Mouse (Mus musculus): ENCODE data around the gene Zbtb48. TPM values are rescaled to one million over a fixed set of nuclear protein-coding genes. Genes with fewer than 3 reads are reported as not detected.
"Not testable (repeated sequence)": the region's sequence is repeated elsewhere in the genome, so short reads cannot be mapped to it uniquely, and the experiment has no call there.

The Zbtb48 gene
- polyA plus RNA-seq, 1 experiment from 2014 or later: 23.9 TPM

- Histone ChIP-seq H3K4me2 (ENCODE audit: low read depth, severe bottlenecking) (peak within 1 kb of the TSS; percentile 61), H3K4me1 (ENCODE audit: control insufficient read depth, insufficient read depth, low read length) (peaks cover 7% of the 10 kb centered on the region), H3K9ac (ENCODE audit: low read length) (peak within 1 kb of the TSS; percentile 76), H3K9me3 (ENCODE audit: control insufficient read depth, low read length) (no peaks in the 10 kb centered on the region), H3K36me3 (ENCODE audit: control insufficient read depth, insufficient read depth, low read length) (peaks cover 11% of the 10 kb centered on the region), H3K27me3 (ENCODE audit: control insufficient read depth, insufficient read depth, low read length) (no peaks in the 10 kb centered on the region), H3K27ac (replicated peaks; ENCODE audit: low read depth, low read length) (no peak within 1 kb of the TSS), H3K4me3 (ENCODE audit: low read depth, low read length) (peak within 1 kb of the TSS; percentile 66)
- DNase-seq (ENCODE audit: low spot score) (no peak), ATAC-seq (ENCODE audit: insufficient number of reproducible peaks, low FRiP score, low TSS enrichment, low read depth) (no peak)
- WGBS: 49% methylated on average over 10 of the region's 10 CpGs
Observed at GRCm38 (mm10) chr4:152038225-152038984, 10.9 kb upstream of the Zbtb48 start, which contains the start of gene Tas1r1. TSS of gene Tas1r1 (minus strand) at chr4:152038568.

GRCm38 (mm10) chr4:152036464-152036863 is 9.0 kb upstream of the Zbtb48 start:
- H3K4me1 ChIP-seq (ENCODE audit: control insufficient read depth, insufficient read depth, low read length); H3K36me3 ChIP-seq (ENCODE audit: control insufficient read depth, insufficient read depth, low read length); H3K27ac ChIP-seq (replicated peaks; ENCODE audit: low read depth, low read length); H3K27me3 ChIP-seq (ENCODE audit: control insufficient read depth, insufficient read depth, low read length); DNase-seq (ENCODE audit: low spot score); H3K4me2 ChIP-seq (ENCODE audit: low read depth, severe bottlenecking); ATAC-seq (ENCODE audit: insufficient number of reproducible peaks, low FRiP score, low TSS enrichment, low read depth); H3K9ac ChIP-seq (ENCODE audit: low read length); H3K4me3 ChIP-seq (ENCODE audit: low read depth, low read length); H3K9me3 ChIP-seq (ENCODE audit: control insufficient read depth, low read length): not testable (repeated sequence)
- 88% methylated on average over 6 of the region's 6 CpGs for WGBS

- no peak overlapping the region for H3K4me2 ChIP-seq (ENCODE audit: low read depth, severe bottlenecking)
- no peak for ATAC-seq (ENCODE audit: insufficient number of reproducible peaks, low FRiP score, low TSS enrichment, low read depth)
- no peak overlapping the region for H3K4me3 ChIP-seq (ENCODE audit: low read depth, low read length)
- H3K9ac ChIP-seq (ENCODE audit: low read length): no peak overlapping the region
- 90% methylated on average over 13 of the region's 13 CpGs for WGBS
- no peaks in the 10 kb centered on the region for H3K27me3 ChIP-seq (ENCODE audit: control insufficient read depth, insufficient read depth, low read length)
- no peaks in the 10 kb centered on the region for H3K9me3 ChIP-seq (ENCODE audit: control insufficient read depth, low read length)
- no peaks in the 10 kb centered on the region for H3K36me3 ChIP-seq (ENCODE audit: control insufficient read depth, insufficient read depth, low read length)
- peaks cover 9% of the 10 kb centered on the region for H3K4me1 ChIP-seq (ENCODE audit: control insufficient read depth, insufficient read depth, low read length)
- no peak overlapping the region for H3K27ac ChIP-seq (replicated peaks; ENCODE audit: low read depth, low read length)
- DNase-seq (ENCODE audit: low spot score): no peak
Observed at GRCm38 (mm10) chr4:152032922-152033321, 5.5 kb upstream of the Zbtb48 start.

GRCm38 (mm10) chr4:152029997-152030396 is 2.5 kb upstream of the Zbtb48 start:
- no peak overlapping the region for H3K4me3 ChIP-seq (ENCODE audit: low read depth, low read length)
- H3K9me3 ChIP-seq (ENCODE audit: control insufficient read depth, low read length): no peaks in the 10 kb centered on the region
- 76% methylated on average over 4 of the region's 4 CpGs for WGBS
- no peaks in the 10 kb centered on the region for H3K36me3 ChIP-seq (ENCODE audit: control insufficient read depth, insufficient read depth, low read length)
- no peaks in the 10 kb centered on the region for H3K27me3 ChIP-seq (ENCODE audit: control insufficient read depth, insufficient read depth, low read length)
- no peak overlapping the region for H3K27ac ChIP-seq (replicated peaks; ENCODE audit: low read depth, low read length)
- ATAC-seq (ENCODE audit: insufficient number of reproducible peaks, low FRiP score, low TSS enrichment, low read depth): no peak
- peaks cover 27% of the 10 kb centered on the region for H3K4me1 ChIP-seq (ENCODE audit: control insufficient read depth, insufficient read depth, low read length)
- no peak overlapping the region for H3K4me2 ChIP-seq (ENCODE audit: low read depth, severe bottlenecking)
- DNase-seq (ENCODE audit: low spot score): no peak
- no peak overlapping the region for H3K9ac ChIP-seq (ENCODE audit: low read length)

GRCm38 (mm10) chr4:152029087-152029486 is 1.6 kb upstream of the Zbtb48 start:
- Histone ChIP-seq H3K4me1 (ENCODE audit: control insufficient read depth, insufficient read depth, low read length) (peaks cover 27% of the 10 kb centered on the region), H3K36me3 (ENCODE audit: control insufficient read depth, insufficient read depth, low read length) (no peaks in the 10 kb centered on the region), H3K4me2 (ENCODE audit: low read depth, severe bottlenecking) (no peak overlapping the region), H3K27me3 (ENCODE audit: control insufficient read depth, insufficient read depth, low read length) (no peaks in the 10 kb centered on the region), H3K9ac (ENCODE audit: low read length) (no peak overlapping the region), H3K4me3 (ENCODE audit: low read depth, low read length) (no peak overlapping the region), H3K9me3 (ENCODE audit: control insufficient read depth, low read length) (no peaks in the 10 kb centered on the region), H3K27ac (replicated peaks; ENCODE audit: low read depth, low read length) (no peak overlapping the region)
- no peak for DNase-seq (ENCODE audit: low spot score)
- WGBS: 47% methylated on average over 5 of the region's 5 CpGs
- ATAC-seq (ENCODE audit: insufficient number of reproducible peaks, low FRiP score, low TSS enrichment, low read depth): no peak

GRCm38 (mm10) chr4:152028456-152028855 is 985 bp upstream of the Zbtb48 start:
- ATAC-seq (ENCODE audit: insufficient number of reproducible peaks, low FRiP score, low TSS enrichment, low read depth) (no peak), DNase-seq (ENCODE audit: low spot score) (no peak)
- H3K4me2 ChIP-seq (ENCODE audit: low read depth, severe bottlenecking): peak overlapping the region; percentile 83
- no peaks in the 10 kb centered on the region for H3K27me3 ChIP-seq (ENCODE audit: control insufficient read depth, insufficient read depth, low read length)
- no peaks in the 10 kb centered on the region; the same call in 1 of the 2 replicates for H3K36me3 ChIP-seq (ENCODE audit: control insufficient read depth, insufficient read depth, low read length)
- no peak overlapping the region for H3K4me3 ChIP-seq (ENCODE audit: low read depth, low read length)
- peaks cover 27% of the 10 kb centered on the region for H3K4me1 ChIP-seq (ENCODE audit: control insufficient read depth, insufficient read depth, low read length)
- H3K9me3 ChIP-seq (ENCODE audit: control insufficient read depth, low read length): no peaks in the 10 kb centered on the region
- no peak overlapping the region for H3K9ac ChIP-seq (ENCODE audit: low read length)
- no peak overlapping the region for H3K27ac ChIP-seq (replicated peaks; ENCODE audit: low read depth, low read length)
- 64% methylated on average over 15 of the region's 15 CpGs for WGBS

GRCm38 (mm10) chr4:152026751-152027508 is 541 bp downstream of the Zbtb48 start:
- DNase-seq (ENCODE audit: low spot score): peak; percentile 43
- 5% methylated on average over 41 of the region's 41 CpGs for WGBS
- H3K9ac ChIP-seq (ENCODE audit: low read length): peak overlapping the region; percentile 81
- H3K4me3 ChIP-seq (ENCODE audit: low read depth, low read length): peak overlapping the region; percentile 72
- H3K9me3 ChIP-seq (ENCODE audit: control insufficient read depth, low read length): no peaks in the 10 kb centered on the region
- no peaks in the 10 kb centered on the region for H3K27me3 ChIP-seq (ENCODE audit: control insufficient read depth, insufficient read depth, low read length)
- ATAC-seq (ENCODE audit: insufficient number of reproducible peaks, low FRiP score, low TSS enrichment, low read depth): peak; percentile 46; the same call in 1 of the 2 replicates
- H3K4me2 ChIP-seq (ENCODE audit: low read depth, severe bottlenecking): peak overlapping the region; percentile 83
- H3K36me3 ChIP-seq (ENCODE audit: control insufficient read depth, insufficient read depth, low read length): peaks cover 3% of the 10 kb centered on the region; the same call in 1 of the 2 replicates
- peaks cover 27% of the 10 kb centered on the region for H3K4me1 ChIP-seq (ENCODE audit: control insufficient read depth, insufficient read depth, low read length)
- no peak overlapping the region for H3K27ac ChIP-seq (replicated peaks; ENCODE audit: low read depth, low read length)

- Histone ChIP-seq H3K4me1 (ENCODE audit: control insufficient read depth, insufficient read depth, low read length) (peaks cover 27% of the 10 kb centered on the region), H3K27ac (replicated peaks; ENCODE audit: low read depth, low read length) (no peak overlapping the region), H3K4me2 (ENCODE audit: low read depth, severe bottlenecking) (no peak overlapping the region), H3K27me3 (ENCODE audit: control insufficient read depth, insufficient read depth, low read length) (no peaks in the 10 kb centered on the region), H3K9me3 (ENCODE audit: control insufficient read depth, low read length) (no peaks in the 10 kb centered on the region), H3K4me3 (ENCODE audit: low read depth, low read length) (no peak overlapping the region), H3K9ac (ENCODE audit: low read length) (no peak overlapping the region), H3K36me3 (ENCODE audit: control insufficient read depth, insufficient read depth, low read length) (peaks cover 17% of the 10 kb centered on the region)
- WGBS: 91% methylated on average over 11 of the region's 11 CpGs
- ATAC-seq (ENCODE audit: insufficient number of reproducible peaks, low FRiP score, low TSS enrichment, low read depth): no peak
- DNase-seq (ENCODE audit: low spot score): no peak
Observed at GRCm38 (mm10) chr4:152024525-152024924, 2.9 kb downstream of the Zbtb48 start.
